Mouse (Mus musculus) kidney, adult 2 months (tissue): ENCODE results near the gene Ppfia1.

Experiments used
- CTCF ChIP-seq: fragments of 200-500 bp; conservative IDR thresholded peaks from 2 replicates; pipeline ENCODE4 v1.5.1; 2011; ENCODE audit warnings: low read depth, mild to moderate bottlenecking, control low read depth, low read length, moderate library complexity, mixed read lengths; ENCODE audit not compliant: insufficient read depth, insufficient read length
- POLR2A ChIP-seq: fragments of 200-500 bp; IDR thresholded peaks from one replicate; pipeline ENCODE4 v1.6.1; 2011; ENCODE audit warnings: low read depth, low read length, control low read depth

- TF ChIP-seq CTCF: no peak
- no peak for TF ChIP-seq POLR2A
Observed at GRCm38 (mm10) chr7:144447146-144447545, 106.4 kb downstream of the Ppfia1 start.
